Mouse (Mus musculus) liver, postnatal 0 days (tissue): ENCODE measurements at regions not wholly inside any gene's neighbourhood (a gene's known extent, or its start where the extent isn't known, plus 50 kb on each side); places are given as distances from the start of the nearest gene placed in this dataset.

ENCODE experiments used
- ATAC-seq: fragments of 200-750 bp; cut with Nextera tagmentation; 2 replicates; pipeline ENCODE4 v1.8.0; 2017; ENCODE audit warnings: mild to moderate bottlenecking, moderate library complexity
- DNase-seq: peaks from one replicate; pipeline ENCODE4 v3.0.0-alpha.2; 2016
- H3K27ac ChIP-seq: fragments of 300-500 bp; sonication (generic); 2 replicates; pipeline ENCODE4 v1.5.1; 2014; ENCODE audit warnings: antibody characterized with exemption, moderate library complexity, mild to moderate bottlenecking, low read depth
- H3K27me3 ChIP-seq: fragments of 300-500 bp; sonication (generic); 2 replicates; pipeline ENCODE4 v1.6.1; 2014; ENCODE audit warnings: low read length, control low read depth, mixed read lengths; ENCODE audit not compliant: insufficient read depth
- H3K36me3 ChIP-seq: fragments of 300-500 bp; sonication (generic); replicated peaks from 2 replicates; pipeline ENCODE4 v1.6.1; 2014; ENCODE audit warnings: mild to moderate bottlenecking, control low read depth, low read length, moderate library complexity, mixed read lengths; ENCODE audit not compliant: insufficient read depth
- H3K4me1 ChIP-seq: fragments of 300-500 bp; sonication (generic); 2 replicates; pipeline ENCODE4 v1.6.1; 2014; ENCODE audit warnings: antibody characterized with exemption, mild to moderate bottlenecking, control low read depth; ENCODE audit not compliant: insufficient read depth
- H3K4me2 ChIP-seq: fragments of 300-500 bp; sonication (generic); 2 replicates; pipeline ENCODE4 v1.6.1; 2014; ENCODE audit warnings: low read depth, mild to moderate bottlenecking, low read length, moderate library complexity, mixed read lengths
- H3K4me3 ChIP-seq: fragments of 300-500 bp; sonication (generic); 2 replicates; pipeline ENCODE4 v1.5.1; 2014; ENCODE audit warnings: low read depth, low read length
- H3K9ac ChIP-seq: fragments of 300-500 bp; sonication (generic); replicated peaks from 2 replicates; pipeline ENCODE4 v1.6.1; 2014; ENCODE audit warnings: mild to moderate bottlenecking, moderate library complexity
- H3K9me3 ChIP-seq: fragments of 300-500 bp; sonication (generic); 2 replicates; pipeline ENCODE4 v1.6.1; 2016; ENCODE audit warnings: mild to moderate bottlenecking, control low read depth, low read length, mixed read lengths
- CTCF ChIP-seq: sonication (generic); IDR thresholded peaks from 2 replicates; pipeline ENCODE4 v1.5.1; 2016; ENCODE audit warnings: antibody characterized with exemption, low read depth
- EP300 ChIP-seq: IDR thresholded peaks from 2 replicates; pipeline ENCODE4 v1.6.1; 2016; ENCODE audit warnings: antibody characterized with exemption, low read depth, mild to moderate bottlenecking
- WGBS: fragments of 180-500 bp; shearing (Covaris S2); extraction: QIAGEN DNeasy Blood & Tissue Kit; methylation state at CpG from one replicate; pipeline ENCODE4 v1.1.7; 2014; ENCODE audit not compliant: insufficient replicate concordance; 5-methylcytosine and 5-hydroxymethylcytosine counted together

- Histone ChIP-seq H3K4me3 (0 out of 2 replicates have a peak overlapping the region, but pooled peaks have one; percentile 4), H3K9me3 (no peaks in the 10 kb centered on the region), H3K4me1 (peaks cover 17% of the 10 kb centered on the region), H3K27me3 (no peaks in the 10 kb centered on the region), H3K9ac (no peak overlapping the region), H3K36me3 (no peaks in the 10 kb centered on the region), H3K27ac (peak overlapping the region; percentile 51; the same call in 1 of the 2 replicates), H3K4me2 (peak overlapping the region; percentile 61)
- ATAC-seq, result peak; percentile 92
- TF ChIP-seq CTCF (peak; percentile 27; the same call in 1 of the 2 replicates), EP300 (peak; percentile 46; the same call in 1 of the 2 replicates)
- peak; percentile 50 for DNase-seq
- 11% methylated on average over 17 of the region's 17 CpGs for WGBS
These were observed 188.7 kb downstream of the Akap7 start for GRCm38 (mm10) chr10:25118674-25119670.

GRCm38 (mm10) chr10:25114316-25114715, 187.0 kb upstream of the Arg1 start:
- no peak for ATAC-seq
- H3K27me3 ChIP-seq, result no peaks in the 10 kb centered on the region

GRCm38 (mm10) chr10:25112449-25113171, 185.3 kb upstream of the Arg1 start:
- Histone ChIP-seq H3K4me1 (no peaks in the 10 kb centered on the region), H3K9ac (no peak overlapping the region), H3K4me2 (no peak overlapping the region), H3K27me3 (no peaks in the 10 kb centered on the region), H3K9me3 (no peaks in the 10 kb centered on the region), H3K36me3 (no peaks in the 10 kb centered on the region), H3K4me3 (no peak overlapping the region), H3K27ac (no peak overlapping the region)
- ATAC-seq (no peak), DNase-seq (no peak)
- WGBS, result 65% methylated on average over 12 of the region's 12 CpGs
- TF ChIP-seq CTCF (no peak), EP300 (no peak)

More at GRCm38 (mm10) chr10:25114316-25114715, 187.0 kb upstream of the Arg1 start:
- H3K9ac ChIP-seq, result no peak overlapping the region
- peaks cover 16% of the 10 kb centered on the region for H3K4me1 ChIP-seq
- H3K4me2 ChIP-seq, result no peak overlapping the region
- TF ChIP-seq EP300, result no peak
- TF ChIP-seq CTCF, result no peak
- H3K27ac ChIP-seq, result no peak overlapping the region
- no peak overlapping the region for H3K4me3 ChIP-seq
- H3K9me3 ChIP-seq, result no peaks in the 10 kb centered on the region
- H3K36me3 ChIP-seq, result no peaks in the 10 kb centered on the region
- DNase-seq, result no peak
- WGBS, result 85% methylated on average over 4 of the region's 4 CpGs

- H3K9ac ChIP-seq, result no peak overlapping the region
- H3K27ac ChIP-seq, result no peak overlapping the region
- WGBS, result 41% methylated on average over 11 of the region's 11 CpGs
- H3K27me3 ChIP-seq, result no peaks in the 10 kb centered on the region
- DNase-seq, result no peak
- no peaks in the 10 kb centered on the region for H3K9me3 ChIP-seq
- TF ChIP-seq EP300 (no peak), CTCF (no peak)
- no peaks in the 10 kb centered on the region for H3K4me1 ChIP-seq
- ATAC-seq, result no peak
- H3K36me3 ChIP-seq, result no peaks in the 10 kb centered on the region
- no peak overlapping the region for H3K4me3 ChIP-seq
- no peak overlapping the region for H3K4me2 ChIP-seq
These were observed 184.5 kb upstream of the Arg1 start for GRCm38 (mm10) chr10:25111636-25112422.

GRCm38 (mm10) chr10:25111181-25111580, 183.9 kb upstream of the Arg1 start:
- H3K4me1 ChIP-seq, result no peaks in the 10 kb centered on the region
- DNase-seq (no peak), ATAC-seq (no peak)
- H3K4me2 ChIP-seq, result no peak overlapping the region
- no peak for TF ChIP-seq EP300
- no peak for TF ChIP-seq CTCF
- no peak overlapping the region for H3K9ac ChIP-seq
- 60% methylated on average over 7 of the region's 7 CpGs for WGBS
- no peaks in the 10 kb centered on the region for H3K36me3 ChIP-seq
- H3K4me3 ChIP-seq, result no peak overlapping the region
- no peaks in the 10 kb centered on the region for H3K27me3 ChIP-seq
- no peaks in the 10 kb centered on the region for H3K9me3 ChIP-seq
- H3K27ac ChIP-seq, result no peak overlapping the region
